ENCODE assay signal across 15 mouse cellular contexts in genomic region chr3:152578282-152579228, GRCm38 (mm10).
DNase-seq lines count a peak whose midpoint lies in the region; ATAC-seq and TF ChIP-seq lines count a peak whose summit lies in the region.
"Had no signal": no experiment of that assay in that cellular context is flagged by ENCODE, and none has a peak within 500 bp of the region (broad histone marks: within the 10 kb centered on the region; RNA-seq: fewer than 3 reads in every experiment).

No protein-coding gene starts in this region.

- H3K4me2 ChIP-seq in forebrain, embryonic 11.5 days (ENCODE audit: low read depth, low read length, severe bottlenecking) = no peak overlapping the region
- peak overlapping the region; percentile 10; the same call in 1 of the 2 replicates for H3K4me2 ChIP-seq in hindbrain, embryonic 14.5 days (replicated peaks)
- no peak overlapping the region for H3K4me2 ChIP-seq in neural tube, embryonic 14.5 days (ENCODE audit: low read depth, low read length)
- no peak overlapping the region for H3K4me2 ChIP-seq in stomach, postnatal 0 days (replicated peaks; ENCODE audit: low read depth)
- H3K4me2 ChIP-seq: embryonic facial prominence, embryonic 13.5 days; intestine, embryonic 15.5 days; liver, embryonic 11.5 days; neural tube, embryonic 12.5 days had no signal

- TF ChIP-seq EP300 in stomach, postnatal 0 days (optimal IDR thresholded peaks at IDR 0.05) = no peak

- peak overlapping the region; percentile 23; the same call in 1 of the 2 replicates for H3K27ac ChIP-seq in layer of hippocampus, adult 2 months
- H3K27ac ChIP-seq in forebrain, embryonic 11.5 days (ENCODE audit: low read depth, low read length) = no peak overlapping the region
- peak overlapping the region; percentile 58 for H3K27ac ChIP-seq in hindbrain, embryonic 14.5 days
- H3K27ac ChIP-seq in neural tube, embryonic 14.5 days (ENCODE audit: low read depth, low read length) = no peak overlapping the region
- no peak overlapping the region for H3K27ac ChIP-seq in stomach, postnatal 0 days (replicated peaks)
- H3K27ac ChIP-seq: embryonic facial prominence, embryonic 13.5 days; intestine, embryonic 15.5 days; kidney, postnatal 0 days; neural tube, embryonic 12.5 days had no signal

- ATAC-seq in forebrain, embryonic 11.5 days (replicated peaks; ENCODE audit: low FRiP score) = peak; percentile 55
- ATAC-seq in hindbrain, embryonic 14.5 days (ENCODE audit: low FRiP score) = peak; percentile 57; the same call in 1 of the 2 replicates
- ATAC-seq in neural tube, embryonic 14.5 days (ENCODE audit: low read depth) = peak; percentile 58; the same call in 1 of the 2 replicates
- no peak for ATAC-seq in stomach, postnatal 0 days (ENCODE audit: low FRiP score, low TSS enrichment)
- ATAC-seq: intestine, embryonic 15.5 days had no signal

- no peak overlapping the region for H3K9ac ChIP-seq in forebrain, embryonic 11.5 days (ENCODE audit: low read length)
- H3K9ac ChIP-seq in hindbrain, embryonic 14.5 days = no peak overlapping the region
- no peak overlapping the region for H3K9ac ChIP-seq in neural tube, embryonic 14.5 days (replicated peaks; ENCODE audit: low read depth, low read length)
- no peak overlapping the region for H3K9ac ChIP-seq in stomach, postnatal 0 days (ENCODE audit: low read length)
- H3K9ac ChIP-seq: embryonic facial prominence, embryonic 13.5 days; intestine, embryonic 15.5 days; neural tube, embryonic 12.5 days had no signal

- H3K4me3 ChIP-seq in layer of hippocampus, adult 2 months = no peak overlapping the region
- H3K4me3 ChIP-seq in forebrain, embryonic 11.5 days (ENCODE audit: low read depth, low read length) = no peak overlapping the region
- H3K4me3 ChIP-seq in hindbrain, embryonic 14.5 days (replicated peaks; ENCODE audit: low read length) = no peak overlapping the region
- H3K4me3 ChIP-seq in neural tube, embryonic 14.5 days (ENCODE audit: low read depth, low read length) = no peak overlapping the region
- no peak overlapping the region for H3K4me3 ChIP-seq in stomach, postnatal 0 days (ENCODE audit: low read depth, low read length)
- H3K4me3 ChIP-seq: embryonic facial prominence, embryonic 13.5 days; intestine, embryonic 15.5 days; neural tube, embryonic 12.5 days had no signal

- H3K4me1 ChIP-seq in forebrain, embryonic 11.5 days (replicated peaks; ENCODE audit: control insufficient read depth, insufficient read depth, low read length) = no peaks in the 10 kb centered on the region; the same call in 1 of the 2 replicates
- H3K4me1 ChIP-seq in hindbrain, embryonic 14.5 days (replicated peaks; ENCODE audit: control insufficient read depth, insufficient read depth, low read length) = no peaks in the 10 kb centered on the region
- H3K4me1 ChIP-seq in neural tube, embryonic 14.5 days (ENCODE audit: control insufficient read depth, insufficient read depth, low read length) = no peaks in the 10 kb centered on the region
- no peaks in the 10 kb centered on the region for H3K4me1 ChIP-seq in stomach, postnatal 0 days (replicated peaks; ENCODE audit: control insufficient read depth, insufficient read depth)
- H3K4me1 ChIP-seq: embryonic facial prominence, embryonic 13.5 days; intestine, embryonic 15.5 days; neural tube, embryonic 12.5 days had no signal

- H3K9me3 ChIP-seq in forebrain, embryonic 11.5 days (ENCODE audit: control insufficient read depth, low read length) = no peaks in the 10 kb centered on the region
- H3K9me3 ChIP-seq in hindbrain, embryonic 14.5 days (ENCODE audit: control insufficient read depth, low read length) = no peaks in the 10 kb centered on the region
- no peaks in the 10 kb centered on the region for H3K9me3 ChIP-seq in neural tube, embryonic 14.5 days (ENCODE audit: control insufficient read depth, low read length)
- H3K9me3 ChIP-seq in stomach, postnatal 0 days (ENCODE audit: control insufficient read depth, low read length) = no peaks in the 10 kb centered on the region
- H3K9me3 ChIP-seq: embryonic facial prominence, embryonic 13.5 days; intestine, embryonic 15.5 days; neural tube, embryonic 12.5 days had no signal

- WGBS in forebrain, embryonic 11.5 days = 67% methylated on average over 26 of the region's 26 CpGs
- 56% methylated on average over 26 of the region's 26 CpGs for WGBS in hindbrain, embryonic 14.5 days
- WGBS in neural tube, embryonic 14.5 days = 64% methylated on average over 26 of the region's 26 CpGs
- 75% methylated on average over 26 of the region's 26 CpGs for WGBS in stomach, postnatal 0 days

- no peak for DNase-seq in layer of hippocampus, adult 2 months (ENCODE audit: low spot score in 2 of 2)
- DNase-seq in layer of hippocampus, adult 8-10 months (ENCODE audit: low spot score in 2 of 2) = no peak
- DNase-seq in forebrain, embryonic 11.5 days (ENCODE audit: low spot score) = no peak
- DNase-seq in hindbrain, embryonic 14.5 days (ENCODE audit: low spot score) = peak; percentile 53
- no peak for DNase-seq in testis, postnatal 10 days (ENCODE audit: low spot score)
- DNase-seq in stomach, postnatal 0 days (ENCODE audit: low spot score) = no peak
- DNase-seq: cerebellum, adult 9-10 months; lung, postnatal 10 days; right cerebral cortex, postnatal 14 days had no signal

- H3K27me3 ChIP-seq in forebrain, embryonic 11.5 days (ENCODE audit: control insufficient read depth, insufficient read depth, low read length) = no peaks in the 10 kb centered on the region
- no peaks in the 10 kb centered on the region for H3K27me3 ChIP-seq in hindbrain, embryonic 14.5 days (ENCODE audit: control insufficient read depth, insufficient read depth, low read length)
- H3K27me3 ChIP-seq in neural tube, embryonic 14.5 days (ENCODE audit: control insufficient read depth, insufficient read depth, low read length) = no peaks in the 10 kb centered on the region
- H3K27me3 ChIP-seq in stomach, postnatal 0 days (ENCODE audit: control insufficient read depth, insufficient read depth, low read length) = no peaks in the 10 kb centered on the region
- H3K27me3 ChIP-seq: intestine, embryonic 15.5 days; neural tube, embryonic 12.5 days had no signal

- no peak for TF ChIP-seq CTCF in layer of hippocampus, adult 2 months (conservative IDR thresholded peaks at IDR 0.05)
- no peak for TF ChIP-seq CTCF in stomach, postnatal 0 days (IDR thresholded peaks at IDR 0.05; ENCODE audit: low read depth)

- no peaks in the 10 kb centered on the region for H3K36me3 ChIP-seq in forebrain, embryonic 11.5 days (ENCODE audit: control insufficient read depth, insufficient read depth, low read length)
- no peaks in the 10 kb centered on the region for H3K36me3 ChIP-seq in hindbrain, embryonic 14.5 days (replicated peaks; ENCODE audit: control insufficient read depth, insufficient read depth)
- no peaks in the 10 kb centered on the region for H3K36me3 ChIP-seq in neural tube, embryonic 14.5 days (ENCODE audit: control insufficient read depth, insufficient read depth, low read length)
- no peaks in the 10 kb centered on the region for H3K36me3 ChIP-seq in stomach, postnatal 0 days (ENCODE audit: control insufficient read depth, insufficient read depth, low read length)
- H3K36me3 ChIP-seq: embryonic facial prominence, embryonic 13.5 days; intestine, embryonic 15.5 days; neural tube, embryonic 12.5 days had no signal

Comparison
In these comparisons a context has a peak if more than half of its experiments do, and no peak if none do; other contexts are left out.
1. H3K27ac ChIP-seq: peak in layer of hippocampus, adult 2 months (single experiment) and hindbrain, embryonic 14.5 days (single experiment); none in forebrain, embryonic 11.5 days (single experiment), neural tube, embryonic 14.5 days (single experiment) and stomach, postnatal 0 days (single experiment).